Mouse (Mus musculus): ENCODE measurements around the gene Cycs. TPM values are rescaled to one million over a fixed set of nuclear protein-coding genes. Genes with fewer than 3 reads are reported as not detected.

Gene Cycs
- total and polyA plus RNA-seq, 2 experiments from 2014 or later = 48.8 to 74.7 TPM

DNA sequence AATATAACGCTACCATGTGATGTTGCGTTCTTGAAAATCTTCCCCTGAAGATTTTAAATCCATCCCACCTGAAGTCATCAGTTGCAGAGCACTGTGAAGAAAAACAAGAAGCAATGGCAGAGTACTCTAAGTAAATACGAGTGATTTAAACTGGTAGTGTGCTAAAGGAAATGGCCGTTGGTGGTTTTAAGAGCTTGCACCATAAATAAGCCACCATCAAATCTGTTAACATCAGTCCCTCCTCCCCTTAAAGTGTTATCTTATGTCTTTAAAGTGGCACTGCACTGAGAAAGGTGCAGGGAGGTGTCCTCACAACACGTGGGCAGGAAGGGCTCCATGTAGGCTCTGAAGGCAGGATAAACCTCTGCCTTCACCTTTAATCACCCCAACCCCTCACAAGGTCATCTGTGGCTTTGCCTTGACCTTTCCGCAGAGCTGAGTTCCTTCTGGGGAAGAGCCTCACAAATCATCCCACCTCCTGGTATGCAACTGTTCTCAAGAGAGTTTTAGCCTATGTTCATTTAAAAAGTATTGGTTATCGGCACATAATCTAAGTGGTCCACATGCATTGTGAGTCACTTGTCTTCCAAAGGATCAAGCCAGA is 44.7 kb downstream of the Cycs start:
- no peaks in the 10 kb centered on the region for H3K36me3 ChIP-seq (ENCODE audit: insufficient read depth)
- no peaks in the 10 kb centered on the region for H3K27me3 ChIP-seq (ENCODE audit: insufficient read depth, low read length)
- H3K4me2 ChIP-seq (ENCODE audit: low read depth) = no peak overlapping the region
- 90% methylated on average over 7 of the region's 7 CpGs for WGBS
- H3K9ac ChIP-seq = no peak overlapping the region
- DNase-seq (no peak), ATAC-seq (no peak)
- H3K4me1 ChIP-seq (ENCODE audit: insufficient read depth) = no peaks in the 10 kb centered on the region
- no peak overlapping the region for H3K4me3 ChIP-seq (ENCODE audit: low read depth, low read length)
- no peaks in the 10 kb centered on the region for H3K9me3 ChIP-seq (ENCODE audit: low read length)
- no peak for TF ChIP-seq CTCF (IDR thresholded peaks at IDR 0.05; ENCODE audit: low read depth)
- H3K27ac ChIP-seq (ENCODE audit: low read depth, low read length) = no peak overlapping the region

DNA sequence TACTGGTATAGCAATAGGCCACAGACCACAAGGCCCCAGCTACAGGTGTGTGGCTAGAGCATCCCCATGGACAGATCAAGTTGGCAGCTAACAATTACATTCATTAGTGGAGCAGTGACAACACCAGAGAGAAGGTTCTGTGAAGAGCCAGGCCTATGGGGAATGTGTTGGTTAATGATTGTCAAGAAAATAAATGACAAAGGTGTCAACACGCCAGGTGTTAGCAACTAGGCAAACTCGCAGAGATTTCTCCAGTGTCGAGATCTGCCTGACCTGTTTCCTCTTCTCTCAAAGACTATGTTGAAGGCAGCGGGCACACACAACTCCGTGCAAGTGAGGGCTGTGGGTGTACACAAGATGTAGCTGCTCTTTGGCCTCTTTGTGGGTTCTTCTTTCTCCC is 46.2 kb downstream of the Cycs start:
- no peaks in the 10 kb centered on the region for H3K4me1 ChIP-seq (ENCODE audit: insufficient read depth)
- no peak for TF ChIP-seq CTCF (IDR thresholded peaks at IDR 0.05; ENCODE audit: low read depth)
- no peaks in the 10 kb centered on the region for H3K9me3 ChIP-seq (ENCODE audit: low read length)
- no peaks in the 10 kb centered on the region for H3K27me3 ChIP-seq (ENCODE audit: insufficient read depth, low read length)
- no peak overlapping the region for H3K9ac ChIP-seq
- H3K27ac ChIP-seq (ENCODE audit: low read depth, low read length) = no peak overlapping the region
- ATAC-seq (no peak), DNase-seq (no peak)
- no peak overlapping the region for H3K4me3 ChIP-seq (ENCODE audit: low read depth, low read length)
- no peak overlapping the region for H3K4me2 ChIP-seq (ENCODE audit: low read depth)
- 96% methylated on average over 5 of the region's 5 CpGs for WGBS
- H3K36me3 ChIP-seq (ENCODE audit: insufficient read depth) = no peaks in the 10 kb centered on the region

DNA sequence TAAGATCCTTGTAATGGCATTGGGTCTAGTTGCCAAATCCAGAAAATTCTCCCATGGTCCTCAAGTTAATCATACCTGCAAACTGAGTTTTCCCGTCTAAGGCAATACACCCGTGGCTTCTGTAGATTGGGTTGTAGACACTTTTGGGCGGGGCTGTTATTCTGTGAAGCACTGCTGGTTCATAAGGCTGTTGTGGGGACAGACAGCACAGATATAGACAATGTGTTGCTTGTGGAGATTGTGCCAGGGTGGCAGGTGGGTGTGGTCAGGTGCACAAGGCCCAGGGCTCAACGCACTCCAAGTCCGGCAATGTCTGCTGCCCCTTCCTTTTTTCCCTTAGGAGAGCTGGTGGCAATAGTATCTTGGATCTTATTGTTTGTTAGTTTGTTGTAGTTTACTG is 48.0 kb downstream of the Cycs start:
- Histone ChIP-seq H3K27me3 (ENCODE audit: insufficient read depth, low read length) (no peaks in the 10 kb centered on the region), H3K36me3 (ENCODE audit: insufficient read depth) (no peaks in the 10 kb centered on the region), H3K4me1 (ENCODE audit: insufficient read depth) (no peaks in the 10 kb centered on the region), H3K4me3 (ENCODE audit: low read depth, low read length) (no peak overlapping the region), H3K9ac (no peak overlapping the region), H3K27ac (ENCODE audit: low read depth, low read length) (no peak overlapping the region), H3K9me3 (ENCODE audit: low read length) (no peaks in the 10 kb centered on the region), H3K4me2 (ENCODE audit: low read depth) (no peak overlapping the region)
- no peak for TF ChIP-seq CTCF (IDR thresholded peaks at IDR 0.05; ENCODE audit: low read depth)
- DNase-seq (no peak), ATAC-seq (no peak)
- 85% methylated on average over 5 of the region's 5 CpGs for WGBS

Small RNAs within 50 kb of the gene (microRNA-seq; reads per million reads assigned to microRNA genes)
- 0 reads per million in 2 experiments for gene Mir6371

Other genes with a start within 250 kb of the Cycs start
- gene Osbpl3, start 110.3 kb downstream of the Cycs start, total RNA-seq (2014; rRNA removed) = 9.5 and 12.8 TPM in 2 replicates
- 4.8 and 5.6 TPM in 2 replicates for gene Osbpl3, start 110.3 kb downstream of the Cycs start, polyA plus RNA-seq (2015; fragmentation: Nextera tagmentation; extraction: Ambion mirVana)
- 1.3 and 3.6 TPM in 2 replicates for gene 4921507P07Rik, start 30.1 kb upstream of the Cycs start, total RNA-seq (2014; rRNA removed)
- gene 4921507P07Rik, start 30.1 kb upstream of the Cycs start, polyA plus RNA-seq (2015; fragmentation: Nextera tagmentation; extraction: Ambion mirVana) = 1.8 and 2.3 TPM in 2 replicates
- 0.23 and 2.1 TPM in 2 replicates for gene Npvf, start 87.9 kb upstream of the Cycs start, total RNA-seq (2014; rRNA removed)
- gene Npvf, start 87.9 kb upstream of the Cycs start, polyA plus RNA-seq (2015; fragmentation: Nextera tagmentation; extraction: Ambion mirVana) = 0.98 TPM in 1 of 2 replicates, not detected in the other